Mouse (Mus musculus): ENCODE results near the gene Cfap58. TPM values are rescaled to one million over a fixed set of nuclear protein-coding genes. Genes with fewer than 3 reads are reported as not detected.

Cfap58 gene
- polyA plus RNA-seq, 1 experiment from 2014 or later = 0.47 TPM

GRCm38 (mm10) chr19:48025366-48025765 lies 87.9 kb downstream of the Cfap58 start:
- Histone ChIP-seq H3K4me2 (no peak overlapping the region), H3K27ac (replicated peaks) (no peak overlapping the region), H3K36me3 (no peaks in the 10 kb centered on the region), H3K9ac (no peak overlapping the region), H3K27me3 (no peaks in the 10 kb centered on the region), H3K4me1 (replicated peaks) (peaks cover 28% of the 10 kb centered on the region), H3K9me3 (no peaks in the 10 kb centered on the region), H3K4me3 (no peak overlapping the region)
- WGBS = 87% methylated on average over 8 of the region's 8 CpGs
- ATAC-seq (ENCODE audit: low read depth) = no peak

- Histone ChIP-seq H3K27me3 (no peaks in the 10 kb centered on the region), H3K27ac (replicated peaks) (no peak overlapping the region), H3K4me3 (no peak overlapping the region), H3K9ac (no peak overlapping the region), H3K4me2 (no peak overlapping the region), H3K9me3 (no peaks in the 10 kb centered on the region), H3K4me1 (replicated peaks) (peaks cover 22% of the 10 kb centered on the region), H3K36me3 (no peaks in the 10 kb centered on the region)
- ATAC-seq (ENCODE audit: low read depth) = no peak
- WGBS = 36% methylated on average over 2 of the region's 2 CpGs
Observed at GRCm38 (mm10) chr19:48026882-48027281, 89.4 kb downstream of the Cfap58 start.

DNA sequence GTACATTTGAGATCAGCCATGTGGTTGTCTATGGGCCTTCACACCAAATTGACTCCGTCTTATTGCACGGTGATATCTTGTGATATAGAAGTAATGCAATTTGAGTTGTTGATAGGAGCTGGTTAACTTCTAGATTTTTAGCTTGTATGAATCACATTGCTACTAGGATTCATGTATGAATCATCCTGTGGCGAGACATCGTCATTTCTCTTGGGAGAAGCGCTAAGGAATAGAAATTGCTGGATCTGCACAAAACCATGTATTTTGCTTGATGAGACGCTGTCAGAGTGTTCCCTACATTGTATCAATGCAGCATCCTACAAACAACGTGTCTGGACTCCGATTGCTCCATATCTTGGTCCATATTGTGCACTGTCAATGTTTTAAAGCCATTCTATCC lies 102.1 kb downstream of the Cfap58 start:
- H3K4me2 ChIP-seq = no peak overlapping the region
- H3K4me1 ChIP-seq (replicated peaks) = peaks cover 4% of the 10 kb centered on the region; the same call in 1 of the 2 replicates
- no peaks in the 10 kb centered on the region for H3K36me3 ChIP-seq
- no peak overlapping the region for H3K4me3 ChIP-seq
- H3K27me3 ChIP-seq = no peaks in the 10 kb centered on the region; the same call in 1 of the 2 replicates
- no peak overlapping the region for H3K9ac ChIP-seq
- no peaks in the 10 kb centered on the region for H3K9me3 ChIP-seq
- H3K27ac ChIP-seq (replicated peaks) = no peak overlapping the region
- ATAC-seq (ENCODE audit: low read depth) = no peak
- 86% methylated on average over 8 of the region's 8 CpGs for WGBS

DNA sequence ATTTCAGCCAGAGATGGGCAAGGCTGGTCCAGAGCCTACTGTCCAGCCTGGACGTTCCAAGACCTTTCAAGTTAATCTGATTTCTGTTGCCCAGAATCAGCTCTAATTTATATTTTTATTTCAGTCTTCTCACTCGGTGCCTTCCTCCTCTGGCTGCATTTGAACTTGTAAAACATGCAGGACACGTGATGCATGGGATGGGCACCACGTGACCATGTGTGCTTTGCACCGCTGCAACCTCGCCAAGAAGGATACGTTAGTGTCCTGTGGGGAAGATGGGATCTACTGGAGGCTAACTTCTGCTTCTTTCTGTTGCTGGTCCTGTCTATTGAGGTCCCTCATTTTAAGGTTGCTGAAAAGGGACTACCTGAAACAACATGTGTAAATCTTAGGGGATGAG lies 109.8 kb downstream of the Cfap58 start:
- ATAC-seq (ENCODE audit: low read depth) = no peak
- no peak overlapping the region for H3K9ac ChIP-seq
- 84% methylated on average over 7 of the region's 7 CpGs for WGBS
- H3K9me3 ChIP-seq = no peaks in the 10 kb centered on the region
- H3K36me3 ChIP-seq = no peaks in the 10 kb centered on the region
- H3K4me1 ChIP-seq (replicated peaks) = peaks cover 12% of the 10 kb centered on the region
- H3K27me3 ChIP-seq = no peaks in the 10 kb centered on the region; the same call in 1 of the 2 replicates
- H3K4me3 ChIP-seq = no peak overlapping the region
- no peak overlapping the region for H3K4me2 ChIP-seq
- H3K27ac ChIP-seq (replicated peaks) = no peak overlapping the region

- Histone ChIP-seq H3K4me3 (no peak overlapping the region), H3K4me2 (no peak overlapping the region)
- WGBS = 22% methylated on average over 3 of the region's 3 CpGs
Observed at GRCm38 (mm10) chr19:48049361-48049760, 111.9 kb downstream of the Cfap58 start.

DNA sequence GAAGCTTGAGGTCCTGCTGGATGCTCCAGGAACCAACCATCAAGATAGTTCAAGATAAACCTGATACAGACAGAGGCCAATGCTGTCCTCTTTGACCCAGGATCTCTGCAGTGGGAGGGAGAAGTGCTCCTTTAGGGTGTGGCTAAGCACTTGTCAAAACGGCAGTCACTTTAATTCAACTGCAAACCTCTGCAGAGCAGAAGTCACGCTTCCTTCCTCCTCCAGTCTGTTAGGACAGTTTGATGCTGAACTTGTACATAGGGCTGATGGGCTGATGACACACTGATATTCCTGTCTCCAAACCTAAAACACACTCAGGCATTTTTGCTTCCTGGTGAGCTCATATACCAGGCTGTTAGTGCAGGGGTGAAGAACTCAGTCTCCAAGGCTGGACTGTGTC lies 125.8 kb downstream of the Cfap58 start:
- no peak for ATAC-seq (ENCODE audit: low read depth)
- H3K4me3 ChIP-seq = no peak overlapping the region
- no peak overlapping the region for H3K4me2 ChIP-seq
- no peaks in the 10 kb centered on the region for H3K27me3 ChIP-seq
- H3K4me1 ChIP-seq (replicated peaks) = peaks cover 11% of the 10 kb centered on the region
- H3K9ac ChIP-seq = no peak overlapping the region
- H3K36me3 ChIP-seq = no peaks in the 10 kb centered on the region
- no peaks in the 10 kb centered on the region for H3K9me3 ChIP-seq
- WGBS = 48% methylated on average over 2 of the region's 2 CpGs
- no peak overlapping the region for H3K27ac ChIP-seq (replicated peaks)

More at GRCm38 (mm10) chr19:48049361-48049760, 111.9 kb downstream of the Cfap58 start:
- Histone ChIP-seq H3K9me3 (no peaks in the 10 kb centered on the region), H3K4me1 (replicated peaks) (peaks cover 25% of the 10 kb centered on the region), H3K27me3 (no peaks in the 10 kb centered on the region), H3K36me3 (no peaks in the 10 kb centered on the region), H3K9ac (no peak overlapping the region), H3K27ac (replicated peaks) (no peak overlapping the region)
- ATAC-seq (ENCODE audit: low read depth) = no peak

DNA sequence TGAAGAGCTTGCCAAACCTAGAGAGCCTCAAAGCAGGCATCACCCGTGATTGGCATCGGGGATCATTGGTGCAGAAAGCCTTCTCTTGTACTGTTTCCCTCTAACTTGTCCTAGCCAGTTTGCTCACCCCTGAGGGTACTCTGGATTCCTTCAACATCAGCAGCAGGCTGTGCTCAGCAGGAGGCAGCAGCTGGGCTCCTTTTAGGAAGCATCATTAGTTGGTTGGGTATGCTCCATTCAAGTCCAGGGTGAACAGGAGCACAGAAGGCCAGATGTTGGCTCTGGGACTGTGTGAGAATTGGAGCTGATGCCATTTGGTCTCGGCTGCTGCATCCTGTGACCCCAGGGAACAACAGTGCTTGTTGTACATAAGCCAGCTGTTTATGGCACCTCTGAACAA lies 142.2 kb downstream of the Cfap58 start:
- H3K27ac ChIP-seq (replicated peaks) = peak overlapping the region; percentile 33

GRCm38 (mm10) chr19:48081456-48081855 lies 144.0 kb downstream of the Cfap58 start:
- no peaks in the 10 kb centered on the region for H3K9me3 ChIP-seq

More for the DNA sequence above, 142.2 kb downstream of the Cfap58 start:
- Histone ChIP-seq H3K4me3 (no peak overlapping the region), H3K9me3 (no peaks in the 10 kb centered on the region), H3K4me2 (no peak overlapping the region), H3K9ac (no peak overlapping the region), H3K36me3 (no peaks in the 10 kb centered on the region), H3K27me3 (no peaks in the 10 kb centered on the region), H3K4me1 (replicated peaks) (0 out of 2 replicates have a peak, but pooled peaks cover 3% of the 10 kb centered on the region)
- 64% methylated on average over 3 of the region's 3 CpGs for WGBS
- ATAC-seq (ENCODE audit: low read depth) = peak; percentile 71; the same call in 1 of the 2 replicates

More at GRCm38 (mm10) chr19:48081456-48081855, 144.0 kb downstream of the Cfap58 start:
- no peak for ATAC-seq (ENCODE audit: low read depth)
- 62% methylated on average over 4 of the region's 4 CpGs for WGBS
- no peaks in the 10 kb centered on the region for H3K36me3 ChIP-seq
- H3K27me3 ChIP-seq = no peaks in the 10 kb centered on the region
- no peak overlapping the region for H3K27ac ChIP-seq (replicated peaks)
- H3K4me2 ChIP-seq = no peak overlapping the region
- 0 out of 2 replicates have a peak, but pooled peaks cover 3% of the 10 kb centered on the region for H3K4me1 ChIP-seq (replicated peaks)
- H3K9ac ChIP-seq = no peak overlapping the region
- no peak overlapping the region for H3K4me3 ChIP-seq

Small RNAs within 50 kb of the gene (microRNA-seq; reads per million reads assigned to microRNA genes)
- not detected for gene Gm22240

Other genes with a start within 250 kb of the Cfap58 start
- gene Col17a1, start 245.6 kb upstream of the Cfap58 start, polyA plus RNA-seq (2015; fragmentation: Nextera tagmentation; extraction: Ambion mirVana) = 0.22 and 0.44 TPM in 2 replicates
- gene Sfr1, start 206.0 kb upstream of the Cfap58 start, polyA plus RNA-seq (2015; fragmentation: Nextera tagmentation; extraction: Ambion mirVana) = 186 and 213 TPM in 2 replicates
- gene Gsto1, start 82.7 kb upstream of the Cfap58 start, polyA plus RNA-seq (2015; fragmentation: Nextera tagmentation; extraction: Ambion mirVana) = 137 and 142 TPM in 2 replicates
- gene Gsto2, start 72.1 kb upstream of the Cfap58 start, polyA plus RNA-seq (2015; fragmentation: Nextera tagmentation; extraction: Ambion mirVana) = 1.0 and 1.3 TPM in 2 replicates
- 0.28 and 0.47 TPM in 2 replicates for gene Cfap43, start 18.4 kb upstream of the Cfap58 start, polyA plus RNA-seq (2015; fragmentation: Nextera tagmentation; extraction: Ambion mirVana)
- gene Itprip, start 18.4 kb upstream of the Cfap58 start, polyA plus RNA-seq (2015; fragmentation: Nextera tagmentation; extraction: Ambion mirVana) = 7.0 and 8.1 TPM in 2 replicates

Data from neural tube, embryonic 13.5 days (tissue).